Mouse (Mus musculus): ENCODE measurements at regions not wholly inside any gene's neighbourhood (a gene's known extent, or its start where the extent isn't known, plus 50 kb on each side); places are given as distances from the start of the nearest gene placed in this dataset.

DNA sequence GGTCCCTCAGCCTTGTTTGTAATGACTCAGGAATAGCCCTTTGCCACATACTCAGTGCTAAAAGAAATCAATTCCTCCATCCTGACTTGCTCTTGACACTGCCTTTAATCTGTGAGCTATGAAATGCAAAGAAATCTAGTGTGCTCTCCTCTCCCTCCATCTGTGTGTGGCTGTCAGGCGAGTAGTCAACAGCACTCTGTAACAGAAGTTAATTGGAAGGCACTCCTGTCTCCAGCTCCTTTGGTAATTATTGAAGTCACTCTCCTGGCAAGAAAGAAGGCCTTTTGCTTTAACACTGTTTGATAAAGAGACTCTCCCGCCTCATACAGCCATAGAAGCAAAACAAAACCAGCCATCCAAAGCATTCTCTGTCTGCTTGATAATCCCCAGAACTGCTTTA is 1483.2 kb upstream of the Tenm4 start:
- TF ChIP-seq CTCF (conservative IDR thresholded peaks at IDR 0.05; ENCODE audit: low read length): no peak
- no peak for TF ChIP-seq POU5F1 (IDR thresholded peaks at IDR 0.05; ENCODE audit: borderline replicate concordance, low read length)
- no peak for TF ChIP-seq NANOG (IDR thresholded peaks at IDR 0.05; ENCODE audit: borderline replicate concordance, low read length)

Measured in E14TG2a.4 (cell line).